Mouse (Mus musculus) thymus, postnatal 10 days (tissue): ENCODE data around the gene Ush2a.

ENCODE experiments used
- DNase-seq, 2 experiments: peaks; one replicate each; pipeline ENCODE4 v3.0.0; 2021; ENCODE audit warnings: low spot score in 2 of 2

The Ush2a gene

DNA sequence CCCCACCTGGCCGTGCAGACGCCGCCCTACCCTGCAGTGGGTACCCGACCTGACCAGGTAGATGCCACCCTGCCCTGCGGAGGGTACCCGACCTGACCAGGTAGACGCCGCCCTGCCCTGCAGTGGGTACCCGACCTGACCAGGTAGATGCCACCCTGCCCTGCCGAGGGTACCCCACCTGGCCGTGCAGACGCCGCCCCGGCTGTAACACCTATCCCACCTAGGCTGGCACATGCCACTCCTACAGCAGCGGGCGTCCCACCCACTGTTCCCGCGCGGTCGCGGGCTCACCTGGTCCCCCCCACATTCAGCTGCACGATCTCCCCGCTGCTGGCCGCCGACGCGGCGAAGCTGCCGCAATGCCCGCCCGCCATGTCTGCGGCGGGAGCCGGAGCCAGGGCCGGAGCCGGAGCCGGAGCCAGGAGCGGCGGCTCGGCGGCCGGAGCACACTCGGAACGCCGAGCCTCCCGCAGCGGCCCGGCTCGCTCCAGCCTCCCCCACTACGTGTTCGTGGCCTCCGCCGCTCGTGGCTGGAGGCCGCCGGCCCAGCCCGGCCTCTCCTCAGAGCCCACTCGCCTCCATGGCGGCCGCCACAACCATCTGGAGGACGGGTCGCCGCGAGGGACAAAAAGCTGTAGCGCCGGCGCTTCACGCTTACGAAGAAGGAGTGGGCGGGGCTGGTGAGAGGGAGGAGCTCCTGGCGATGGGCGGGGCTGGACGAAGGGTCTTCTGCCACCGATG, 745.6 kb downstream of the Ush2a start, which contains the start of gene Kctd3:
TSS of gene Kctd3 (minus strand) at position 603 of the 741 bp plus-strand sequence.
- peak; percentile 94 to 98 for DNase-seq

DNA sequence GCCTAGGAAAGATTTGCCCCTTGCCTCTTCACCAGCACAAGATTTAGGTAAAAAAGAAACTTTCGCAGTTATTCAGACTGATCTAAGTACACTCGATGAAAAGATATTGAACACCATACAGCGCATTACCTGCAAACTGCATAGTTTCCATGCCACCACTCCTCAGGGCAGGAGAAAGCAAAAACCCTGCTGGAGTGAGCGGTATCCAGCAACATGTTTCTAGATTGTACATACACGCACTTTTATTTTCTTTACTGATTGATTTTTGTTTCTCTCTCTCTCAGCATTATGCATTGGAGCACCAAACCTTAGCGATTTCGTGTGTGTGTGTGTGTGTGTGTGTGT, 746.1 kb downstream of the Ush2a start:
- DNase-seq = no peak

DNA sequence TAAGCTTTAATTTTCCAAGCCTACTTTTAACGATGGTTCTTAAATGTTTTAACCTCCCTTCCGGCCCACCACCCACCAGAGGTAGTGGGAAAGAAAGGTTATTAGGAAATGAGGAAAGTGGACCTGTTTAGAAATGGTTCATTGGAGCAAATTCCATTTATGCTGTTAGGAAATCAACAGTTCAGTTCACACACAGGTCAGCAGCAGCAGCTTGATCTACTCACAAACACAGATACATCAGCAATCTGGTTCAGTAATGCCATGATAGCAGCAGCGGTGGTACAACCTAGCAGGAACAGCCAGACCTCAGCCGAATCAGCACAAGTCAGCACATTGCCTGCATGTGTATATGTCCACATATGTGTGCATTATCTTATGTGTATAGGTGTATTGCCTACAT, 748.8 kb downstream of the Ush2a start:
- no peak for DNase-seq

DNA sequence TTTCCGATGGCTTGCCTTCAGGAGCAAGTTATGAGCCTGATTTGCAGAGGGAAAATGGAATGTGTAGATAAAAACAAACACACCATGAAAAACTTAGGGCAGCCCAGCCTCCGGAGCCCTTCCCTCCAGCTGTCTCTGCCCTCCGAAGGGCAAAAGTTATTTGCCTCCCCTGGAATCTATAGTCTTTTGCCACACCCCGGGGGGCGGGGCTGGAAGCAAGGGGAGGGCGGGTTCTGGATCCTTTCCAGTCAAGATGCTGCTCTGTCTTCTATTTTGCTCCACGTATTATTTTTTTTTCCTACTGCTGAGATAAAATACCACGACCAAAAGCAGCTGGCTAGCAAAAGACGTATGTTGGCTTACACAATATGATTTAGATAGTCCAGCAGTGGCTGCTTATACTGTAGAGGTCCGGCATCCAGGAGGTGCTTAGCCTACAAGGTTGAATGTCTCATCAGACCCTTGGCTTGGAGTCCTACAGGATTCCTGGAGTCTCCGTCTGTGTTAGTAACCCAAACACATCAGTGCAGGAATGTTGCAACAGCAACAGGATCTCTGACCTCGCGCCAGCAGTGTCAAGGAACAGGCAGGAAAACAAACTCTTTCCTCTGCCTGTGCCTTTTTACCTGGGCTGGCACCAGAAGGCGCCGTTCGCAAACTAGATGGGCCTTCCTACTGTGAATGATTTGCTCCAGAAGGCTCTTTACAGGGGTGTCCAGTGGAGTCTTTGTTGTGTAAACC, 751.2 kb downstream of the Ush2a start:
- no peak for DNase-seq

DNA sequence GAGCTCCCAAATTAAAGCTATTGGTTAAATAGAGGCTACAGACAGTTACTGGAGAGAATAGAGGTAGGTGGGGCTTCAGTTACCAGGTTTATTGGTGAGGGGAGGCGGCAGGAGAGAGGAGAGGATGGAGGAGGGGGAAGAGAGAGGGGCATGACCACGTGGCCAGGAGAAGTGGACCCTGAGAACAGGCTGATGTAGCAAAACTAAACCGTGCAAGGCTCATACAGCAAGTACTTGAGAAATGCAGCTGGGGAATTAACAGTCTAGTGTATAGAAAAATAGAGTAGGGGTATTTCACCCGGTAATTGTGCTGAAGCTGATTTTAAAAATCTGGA, 751.7 kb downstream of the Ush2a start:
- DNase-seq = no peak
